Mouse (Mus musculus): ENCODE results near the gene Padi3.

GRCm38 (mm10) chr4:140812609-140813008 is 2.2 kb upstream of the Padi3 start:
- no peak for TF ChIP-seq POLR2A (IDR thresholded peaks at IDR 0.05; ENCODE audit: insufficient read length, low read depth)
- TF ChIP-seq MYOD1 (IDR thresholded peaks at IDR 0.05; ENCODE audit: control insufficient read depth in 1 of 3, insufficient read length in 2 of 3, low read depth in 2 of 3): no peak
- TF ChIP-seq MAX (IDR thresholded peaks at IDR 0.05; ENCODE audit: low read depth): no peak
- TF ChIP-seq TCF3 (IDR thresholded peaks at IDR 0.05; ENCODE audit: insufficient read length, low read depth): no peak
- TF ChIP-seq CEBPB (IDR thresholded peaks at IDR 0.05; ENCODE audit: insufficient read depth, poor library complexity, severe bottlenecking): no peak
- TF ChIP-seq E2F4 (IDR thresholded peaks at IDR 0.05; ENCODE audit: insufficient read depth): no peak
- no peak for TF ChIP-seq TCF12 (IDR thresholded peaks at IDR 0.05; ENCODE audit: insufficient read depth, poor library complexity, severe bottlenecking)
- no peak for TF ChIP-seq MYOG (IDR thresholded peaks at IDR 0.05; ENCODE audit: control insufficient read depth in 1 of 3, insufficient read depth in 1 of 3, insufficient read length in 2 of 3, low read depth in 2 of 3)
- TF ChIP-seq REST (IDR thresholded peaks at IDR 0.05; ENCODE audit: insufficient read depth, insufficient read length): no peak
- no peak for TF ChIP-seq USF1 (IDR thresholded peaks at IDR 0.05; ENCODE audit: low read depth)
